Mouse (Mus musculus) MEL (cell line): ENCODE data around the gene Fos. TPM values are rescaled to one million over a fixed set of nuclear protein-coding genes. Genes with fewer than 3 reads are reported as not detected.

Source experiments
- DNase-seq: peaks from one replicate; pipeline ENCODE4 v3.0.0; 2011; ENCODE audit warnings: low read depth, low spot score
- H3K27ac ChIP-seq: 2 replicates; pipeline ENCODE4 v1.5.1; 2012; ENCODE audit warnings: low read depth, mild to moderate bottlenecking, control low read depth, low read length, moderate library complexity; ENCODE audit not compliant: control insufficient read depth
- H3K27me3 ChIP-seq, 2 experiments: fragments of 150-350 bp in 1 of 2; sonication (generic) in 1 of 2; 2 replicates each; pipeline ENCODE4 v1.6.1; 2012; ENCODE audit warnings: low read length in 2 of 2, mild to moderate bottlenecking in 2 of 2, improper control_type of control experiment in 1 of 2, moderate library complexity in 1 of 2; ENCODE audit not compliant: insufficient read depth in 2 of 2, control insufficient read depth in 1 of 2
- H3K36me3 ChIP-seq, 2 experiments: 2 replicates each; pipeline ENCODE4 v1.6.1; 2012 to 2014; ENCODE audit warnings: low read length in 2 of 2, improper control_type of control experiment in 1 of 2, inconsistent platforms in 1 of 2, mild to moderate bottlenecking in 1 of 2; ENCODE audit not compliant: insufficient read depth in 2 of 2, control insufficient read depth in 1 of 2
- H3K4me1 ChIP-seq, 2 experiments: fragments of 150-350 bp in 1 of 2; sonication (generic) in 1 of 2; 2 replicates each; pipeline ENCODE4 v1.6.1; 2012; ENCODE audit warnings: low read length in 2 of 2, improper control_type of control experiment in 1 of 2, mild to moderate bottlenecking in 1 of 2; ENCODE audit not compliant: insufficient read depth in 2 of 2, control insufficient read depth in 1 of 2
- H3K4me3 ChIP-seq, 2 experiments: fragments of 150-350 bp in 1 of 2; sonication (generic) in 1 of 2; 2 replicates each; pipeline ENCODE4 v1.5.1; 2012; ENCODE audit warnings: low read depth in 2 of 2, low read length in 2 of 2, mild to moderate bottlenecking in 2 of 2, moderate library complexity in 2 of 2, control low read depth in 1 of 2, improper control_type of control experiment in 1 of 2; ENCODE audit not compliant: control insufficient read depth in 1 of 2, insufficient read depth in 1 of 2
- H3K79me2 ChIP-seq: 2 replicates; pipeline ENCODE4 v1.6.1; 2012; ENCODE audit warnings: mild to moderate bottlenecking, low read length, moderate library complexity; ENCODE audit not compliant: control insufficient read depth, poor library complexity, insufficient read depth
- H3K9ac ChIP-seq: 2 replicates; pipeline ENCODE4 v1.6.1; 2012; ENCODE audit warnings: low read depth, mild to moderate bottlenecking, control low read depth, low read length, moderate library complexity; ENCODE audit not compliant: control insufficient read depth, poor library complexity, severe bottlenecking
- H3K9me3 ChIP-seq: fragments of 150-350 bp; sonication (generic); replicated peaks from 2 replicates; pipeline ENCODE4 v1.6.1; 2012; ENCODE audit warnings: mild to moderate bottlenecking, low read length, improper control_type of control experiment, moderate library complexity; ENCODE audit not compliant: insufficient read depth
- CHD1 ChIP-seq: IDR thresholded peaks from 2 replicates; pipeline ENCODE4 v1.6.1; 2012; ENCODE audit warnings: low read depth, mild to moderate bottlenecking, inconsistent platforms, low read length, improper control_type of control experiment
- CHD2 ChIP-seq: IDR thresholded peaks from 2 replicates; pipeline ENCODE4 v1.6.1; 2011; ENCODE audit warnings: low read length, improper control_type of control experiment
- CTCF ChIP-seq, 3 experiments: IDR thresholded peaks in 2 of 3; conservative IDR thresholded peaks in 1 of 3; 2 replicates each; pipeline ENCODE4 v1.5.1; 2011 to 2012; ENCODE audit warnings: low read length in 3 of 3, low read depth in 2 of 3, mild to moderate bottlenecking in 2 of 3, improper control_type of control experiment in 1 of 3, inconsistent platforms in 1 of 3, mixed read lengths in 1 of 3, moderate library complexity in 1 of 3; ENCODE audit not compliant: control insufficient read depth in 1 of 3, insufficient read depth in 1 of 3, poor library complexity in 1 of 3, severe bottlenecking in 1 of 3
- E2F4 ChIP-seq: IDR thresholded peaks from 2 replicates; pipeline ENCODE4 v1.6.1; 2011; ENCODE audit warnings: low read depth, low read length, improper control_type of control experiment, borderline replicate concordance
- EP300 ChIP-seq, 2 experiments: IDR thresholded peaks; 2 replicates each; pipeline ENCODE4 v1.6.1; 2011; ENCODE audit warnings: improper control_type of control experiment in 2 of 2, low read length in 2 of 2, low read depth in 1 of 2, mild to moderate bottlenecking in 1 of 2
- GABPA ChIP-seq: IDR thresholded peaks from 2 replicates; pipeline ENCODE4 v1.6.1; 2012; ENCODE audit warnings: low read depth, mild to moderate bottlenecking, inconsistent platforms, low read length, improper control_type of control experiment, moderate library complexity
- GATA1 ChIP-seq: IDR thresholded peaks from 2 replicates; pipeline ENCODE4 v1.6.1; 2011; ENCODE audit warnings: low read depth, low read length, improper control_type of control experiment
- JUND ChIP-seq: IDR thresholded peaks from 2 replicates; pipeline ENCODE4 v1.6.1; 2011; ENCODE audit warnings: low read depth, mild to moderate bottlenecking, improper control_type of control experiment, low read length
- KAT2A ChIP-seq: conservative IDR thresholded peaks from 2 replicates; pipeline ENCODE4 v1.6.1; 2012; ENCODE audit warnings: low read depth, low read length, improper control_type of control experiment, inconsistent platforms
- MAX ChIP-seq: IDR thresholded peaks from 2 replicates; pipeline ENCODE4 v1.6.1; 2011; ENCODE audit warnings: low read length, improper control_type of control experiment
- MAZ ChIP-seq: IDR thresholded peaks from 2 replicates; pipeline ENCODE4 v1.6.1; 2012; ENCODE audit warnings: low read depth, mild to moderate bottlenecking, inconsistent platforms, low read length, improper control_type of control experiment
- MEF2A ChIP-seq: IDR thresholded peaks from 2 replicates; pipeline ENCODE4 v1.6.1; 2014; ENCODE audit warnings: low read depth, mild to moderate bottlenecking, inconsistent platforms, low read length, improper control_type of control experiment; ENCODE audit not compliant: poor library complexity, insufficient replicate concordance, severe bottlenecking; ENCODE audit errors: extremely low read depth
- MYB ChIP-seq: IDR thresholded peaks from 2 replicates; pipeline ENCODE4 v1.6.1; 2011; ENCODE audit warnings: mild to moderate bottlenecking, low read depth, low read length, improper control_type of control experiment
- POLR2A ChIP-seq, 2 experiments: IDR thresholded peaks; 2 replicates each; pipeline ENCODE4 v1.6.1; 2011 to 2012; ENCODE audit warnings: low read length in 2 of 2, mild to moderate bottlenecking in 2 of 2, control low read depth in 1 of 2, improper control_type of control experiment in 1 of 2, low read depth in 1 of 2, moderate library complexity in 1 of 2; ENCODE audit not compliant: control insufficient read depth in 1 of 2, insufficient read depth in 1 of 2, poor library complexity in 1 of 2
- POLR2AphosphoS2 ChIP-seq: IDR thresholded peaks from 2 replicates; pipeline ENCODE4 v1.6.1; 2011; ENCODE audit warnings: low read length, improper control_type of control experiment
- RAD21 ChIP-seq: IDR thresholded peaks from 2 replicates; pipeline ENCODE4 v1.6.1; 2011; ENCODE audit warnings: mild to moderate bottlenecking, low read depth, low read length, improper control_type of control experiment
- SIN3A ChIP-seq: IDR thresholded peaks from 2 replicates; pipeline ENCODE4 v1.6.1; 2012; ENCODE audit warnings: low read length, improper control_type of control experiment, inconsistent platforms
- SMC3 ChIP-seq: IDR thresholded peaks from 2 replicates; pipeline ENCODE4 v1.6.1; 2011; ENCODE audit warnings: low read depth, low read length, improper control_type of control experiment
- TBP ChIP-seq: IDR thresholded peaks from 2 replicates; pipeline ENCODE4 v1.8.0; 2011; ENCODE audit warnings: low read depth, low read length, improper control_type of control experiment
- TCF12 ChIP-seq: IDR thresholded peaks from 2 replicates; pipeline ENCODE4 v1.6.1; 2014; ENCODE audit warnings: low read depth, mild to moderate bottlenecking, inconsistent platforms, low read length, improper control_type of control experiment, moderate library complexity
- UBTF ChIP-seq: IDR thresholded peaks from 2 replicates; pipeline ENCODE4 v1.6.1; 2012; ENCODE audit warnings: low read depth, mild to moderate bottlenecking, inconsistent platforms, low read length, improper control_type of control experiment, moderate library complexity, borderline replicate concordance; ENCODE audit not compliant: insufficient read depth
- ZC3H11A ChIP-seq: IDR thresholded peaks from 2 replicates; pipeline ENCODE4 v1.6.1; 2012; ENCODE audit warnings: low read depth, mild to moderate bottlenecking, inconsistent platforms, low read length, improper control_type of control experiment
- ZKSCAN1 ChIP-seq: IDR thresholded peaks from 2 replicates; pipeline ENCODE4 v1.6.1; 2012; ENCODE audit warnings: low read depth, mild to moderate bottlenecking, inconsistent platforms, low read length, improper control_type of control experiment, moderate library complexity
- ZMIZ1 ChIP-seq: IDR thresholded peaks from 2 replicates; pipeline ENCODE4 v1.6.1; 2012; ENCODE audit warnings: low read depth, mild to moderate bottlenecking, inconsistent platforms, low read length, improper control_type of control experiment, moderate library complexity
- polyA plus RNA-seq, 2 experiments: library from polyadenylated mRNA; stranded (reverse) in 1 of 2; unstranded in 1 of 2; fragments of >175 nt in 1 of 2; fragments of >200 nt in 1 of 2; gene quantifications; 2 replicates each; pipeline versions ENCODE4 v1.2.1 to v1.2.4; 2012; ENCODE audit warnings: low replicate concordance in 2 of 2, low read depth in 1 of 2; ENCODE audit not compliant: insufficient read length in 2 of 2, insufficient read depth in 1 of 2, missing spikeins in 1 of 2
- total RNA-seq: library from RNA; depleted of rRNA; stranded (reverse); fragments of 300-350 nt; gene quantifications from 2 replicates; pipeline ENCODE4 v1.2.3, GENCODE M21; 2012

The Fos gene
- total and polyA plus RNA-seq, 3 experiments, result 0.81 to 1.4 TPM; not detected in 1

DNA sequence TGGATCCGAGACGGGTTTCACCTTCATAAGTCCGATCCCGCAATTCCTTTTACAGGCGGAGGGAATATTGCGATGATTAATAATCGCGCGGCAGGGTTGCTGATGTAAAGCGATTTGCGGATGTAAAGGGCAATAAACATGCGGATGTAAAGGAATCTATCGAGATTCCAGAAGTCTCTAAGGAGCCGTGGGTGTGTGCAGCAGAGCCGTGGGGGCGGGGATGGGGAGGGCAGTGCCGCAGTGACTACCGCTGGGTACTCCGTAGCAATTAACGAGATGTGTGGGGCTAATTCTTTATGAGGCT, 13.0 kb downstream of the Fos start:
- peaks cover 0 to 8% of the 10 kb centered on the region in 2 experiments; a peak in 1 of 4 replicates for H3K4me1 ChIP-seq
- no peaks in the 10 kb centered on the region for H3K79me2 ChIP-seq
- no peaks in the 10 kb centered on the region; a peak in 1 of 4 replicates for H3K27me3 ChIP-seq
- H3K27ac ChIP-seq, result no peak overlapping the region
- no peak for TF ChIP-seq POLR2AphosphoS2
- TF ChIP-seq JUND, result no peak
- TF ChIP-seq E2F4, result no peak
- no peak for TF ChIP-seq EP300 (IDR thresholded peaks at IDR 0.05; ENCODE audit: low read depth in 1 of 2, low read length in 2 of 2)
- peak; percentile 38; the same call in 1 of the 2 replicates for TF ChIP-seq SIN3A
- no peak for TF ChIP-seq RAD21
- TF ChIP-seq TBP, result no peak
- no peak for TF ChIP-seq MAZ
- TF ChIP-seq SMC3, result 0 out of 2 replicates have a peak, but pooled peaks have one; percentile 13
- 0 out of 4 replicates have a peak, but pooled peaks cover 0 to 2% of the 10 kb centered on the region in 2 experiments for H3K36me3 ChIP-seq
- peak overlapping the region; percentile 79 to 93 for H3K4me3 ChIP-seq
- no peaks in the 10 kb centered on the region for H3K9me3 ChIP-seq
- peak overlapping the region; percentile 62 for H3K9ac ChIP-seq
- DNase-seq, result peak; percentile 53

DNA sequence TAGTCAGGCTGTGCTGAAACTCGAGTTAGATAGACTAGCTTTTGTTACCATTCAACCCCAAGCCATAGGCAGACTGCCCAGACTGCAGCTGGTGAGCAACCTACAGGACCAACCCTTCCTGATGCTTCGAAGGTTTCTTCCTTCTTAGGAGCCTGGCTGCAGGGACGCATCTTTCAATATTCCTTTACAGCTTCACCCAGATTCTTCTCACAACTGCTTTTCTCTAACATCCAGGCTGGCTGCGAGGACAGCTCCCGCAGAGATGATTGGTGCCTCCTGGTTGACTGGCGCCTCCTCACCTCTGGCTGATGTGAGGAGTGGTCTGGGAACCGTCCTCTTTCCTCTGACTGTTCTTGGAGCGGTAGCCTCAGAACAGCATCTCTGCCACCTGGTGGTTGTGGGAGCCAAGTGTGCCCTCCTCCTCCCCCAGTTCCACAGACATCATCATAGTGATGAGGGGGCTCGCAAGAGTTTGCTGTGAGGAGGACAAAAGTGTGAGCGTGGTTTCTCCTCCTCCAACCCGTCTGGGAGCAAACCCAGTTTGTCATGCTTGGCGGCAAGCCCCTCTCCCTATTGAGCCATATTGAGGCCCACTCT, 14.0 kb downstream of the Fos start:
- Histone ChIP-seq H3K9me3 (no peaks in the 10 kb centered on the region), H3K36me3 (0 out of 4 replicates have a peak, but pooled peaks cover 0 to 2% of the 10 kb centered on the region in 2 experiments), H3K27ac (no peak overlapping the region), H3K79me2 (no peaks in the 10 kb centered on the region), H3K4me1 (peaks cover 0 to 8% of the 10 kb centered on the region in 2 experiments; a peak in 1 of 4 replicates), H3K27me3 (no peaks in the 10 kb centered on the region), H3K4me3 (peak overlapping the region; percentile 79 to 93), H3K9ac (peak overlapping the region; percentile 62)
- no peak for TF ChIP-seq MEF2A
- no peak for TF ChIP-seq ZKSCAN1
- no peak for TF ChIP-seq TBP
- TF ChIP-seq KAT2A, result no peak
- TF ChIP-seq MAX, result no peak
- no peak for TF ChIP-seq UBTF
- TF ChIP-seq ZC3H11A, result peak; percentile 85
- no peak for TF ChIP-seq TCF12
- no peak for TF ChIP-seq GATA1
- no peak for TF ChIP-seq CHD1
- no peak for TF ChIP-seq ZMIZ1
- TF ChIP-seq CHD2, result no peak
- no peak for TF ChIP-seq POLR2AphosphoS2
- TF ChIP-seq MYB, result no peak
- TF ChIP-seq CTCF (IDR thresholded peaks at IDR 0.05 in 2 of 3, conservative IDR thresholded peaks at IDR 0.05 in 1 of 3; ENCODE audit: control insufficient read depth in 1 of 3, insufficient read depth in 1 of 3, low read depth in 2 of 3, low read length in 3 of 3, poor library complexity in 1 of 3, severe bottlenecking in 1 of 3), result peak; percentile 62 to 83 (median 82)
- no peak for TF ChIP-seq GABPA
- peak; percentile 37 for TF ChIP-seq SIN3A
- peak; percentile 77 for TF ChIP-seq RAD21
- no peak for TF ChIP-seq POLR2A (IDR thresholded peaks at IDR 0.05; ENCODE audit: control insufficient read depth in 1 of 2, insufficient read depth in 1 of 2, low read depth in 1 of 2, low read length in 2 of 2, poor library complexity in 1 of 2)
- TF ChIP-seq SMC3, result peak; percentile 96
- peak; percentile 71 for DNase-seq
